Mouse (Mus musculus) sigmoid colon, adult 10 weeks (tissue): Measurements from ENCODE around the gene Lrrc66. TPM values are rescaled to one million over a fixed set of nuclear protein-coding genes. Genes with fewer than 3 reads are reported as not detected.

Experiments
- polyA plus RNA-seq: library from polyadenylated mRNA; stranded (reverse); fragments of 350-450 nt; fragmentation: Illumina TruSeq; extraction: RNeasy Lipid Tissue Mini Kit (QIAGEN cat#74804); gene quantifications from one replicate; pipeline ENCODE4 v1.2.3, GENCODE M21; 2014; ENCODE audit warnings: low read depth, low replicate concordance

The Lrrc66 gene
- polyA plus RNA-seq = 129 TPM

DNA sequence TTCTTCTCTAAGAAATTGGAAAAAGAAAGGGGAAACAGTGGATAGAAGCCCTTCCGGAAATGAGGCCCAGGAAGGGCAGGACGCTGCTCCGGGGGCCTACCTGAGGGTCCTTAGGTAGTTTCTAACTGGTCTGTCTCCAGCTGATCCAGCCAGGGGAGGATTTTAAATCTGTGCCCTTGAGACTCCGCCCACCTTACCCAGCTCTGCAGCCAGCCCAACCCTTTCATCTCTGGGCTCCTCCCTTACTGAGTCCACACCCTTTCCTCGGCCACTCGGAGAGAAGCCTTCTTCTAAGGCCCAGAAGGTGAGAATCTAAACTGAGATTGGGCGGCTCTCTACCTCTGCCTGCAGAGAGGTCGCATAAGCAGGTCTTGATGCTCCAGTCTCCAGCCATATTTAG lies at the start of gene Lrrc66:
TSS of gene Lrrc66 (minus strand) at position 236 of the 400 bp plus-strand sequence.

DNA sequence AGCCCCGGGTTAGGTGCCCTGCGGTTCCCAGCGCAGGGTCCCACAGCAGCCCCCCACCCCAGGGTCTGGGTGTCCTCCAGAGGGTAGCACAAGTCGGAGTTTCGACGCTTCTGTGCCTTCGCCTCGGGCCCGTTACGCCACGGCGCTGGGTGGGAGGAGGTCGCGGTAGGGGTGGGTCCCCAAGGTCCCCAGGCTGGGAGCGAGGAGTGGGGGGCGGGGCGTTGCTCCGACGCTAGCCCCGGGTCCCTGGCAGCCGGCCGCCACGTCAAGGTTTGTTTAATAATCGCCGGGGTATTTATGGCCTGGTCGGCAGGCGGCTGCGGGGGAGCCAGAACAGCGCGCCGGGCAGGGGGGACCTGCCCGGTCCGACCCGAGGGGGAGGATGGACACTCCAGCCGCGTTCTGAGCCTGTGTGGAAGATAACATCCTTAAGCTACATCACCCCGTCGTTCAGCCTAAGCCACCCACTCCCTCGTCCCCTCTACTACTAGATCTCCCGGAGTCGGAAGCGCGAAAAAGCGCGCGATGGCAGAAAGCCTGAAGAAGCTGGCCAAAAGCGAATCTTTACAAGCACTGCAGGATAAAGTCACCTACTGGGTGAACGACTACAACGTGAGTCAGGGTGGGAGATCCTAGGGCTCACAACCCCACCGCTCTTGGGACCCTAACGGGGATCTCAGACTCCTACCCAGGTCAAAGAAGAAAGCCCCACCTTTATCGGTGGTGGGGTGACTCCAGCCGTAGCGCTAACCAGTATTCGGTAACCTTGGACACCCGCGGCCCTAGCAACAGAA lies 18.9 kb upstream of the Lrrc66 start, which contains the start of gene Spata18:
TSS of gene Spata18 (plus strand) at position 319 of the 794 bp plus-strand sequence.

DNA sequence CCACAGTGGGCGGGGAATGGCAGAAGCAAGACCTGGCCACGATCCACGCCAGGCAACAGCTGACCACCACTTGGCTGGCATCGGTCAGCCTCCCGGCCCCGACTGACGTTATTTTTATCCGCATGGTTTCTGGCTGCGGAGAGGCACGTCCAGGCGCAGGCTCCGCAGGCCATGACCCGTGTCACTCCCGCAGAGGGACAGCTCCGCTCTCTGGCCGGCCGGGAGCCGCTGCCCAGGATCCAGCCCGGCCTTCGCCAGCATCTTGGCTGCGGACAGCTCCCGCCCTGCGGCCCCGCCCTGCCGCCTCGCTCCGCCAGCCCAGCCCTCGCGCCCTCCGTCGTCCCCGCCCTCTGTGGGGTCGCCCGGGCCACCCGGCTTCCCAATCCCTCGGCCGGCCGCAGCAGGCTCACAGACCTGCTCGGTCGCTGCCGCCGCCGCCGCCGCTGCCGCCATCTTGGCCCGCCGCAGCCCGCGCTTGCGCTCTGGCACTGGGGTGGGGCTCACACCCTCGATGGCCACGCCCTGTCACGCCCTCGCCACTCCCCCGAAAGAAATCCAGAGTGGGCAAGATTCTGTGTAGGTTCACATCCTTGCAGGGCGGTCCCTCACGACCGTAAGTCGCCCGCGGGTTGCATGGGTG lies 15.1 kb upstream of the Lrrc66 start, which contains the start of gene Sgcb:
TSS of gene Sgcb (minus strand) at position 530 of the 640 bp plus-strand sequence.

Other genes starting within 250 kb of the Lrrc66 start
- gene Cwh43, start 226.5 kb downstream of the Lrrc66 start, polyA plus RNA-seq = 18.8 TPM
- gene Dcun1d4, start 151.5 kb downstream of the Lrrc66 start, polyA plus RNA-seq = 32.7 TPM
- gene Sgcb, start 15.3 kb upstream of the Lrrc66 start, polyA plus RNA-seq = 18.0 TPM
- not detected for gene Spata18, start 18.9 kb upstream of the Lrrc66 start, polyA plus RNA-seq